Mouse (Mus musculus): ENCODE data around the gene Chit1. TPM values are rescaled to one million over a fixed set of nuclear protein-coding genes. Genes with fewer than 3 reads are reported as not detected.

The Chit1 gene
- polyA plus RNA-seq, 1 experiment from 2014 or later: 0.09 TPM

DNA sequence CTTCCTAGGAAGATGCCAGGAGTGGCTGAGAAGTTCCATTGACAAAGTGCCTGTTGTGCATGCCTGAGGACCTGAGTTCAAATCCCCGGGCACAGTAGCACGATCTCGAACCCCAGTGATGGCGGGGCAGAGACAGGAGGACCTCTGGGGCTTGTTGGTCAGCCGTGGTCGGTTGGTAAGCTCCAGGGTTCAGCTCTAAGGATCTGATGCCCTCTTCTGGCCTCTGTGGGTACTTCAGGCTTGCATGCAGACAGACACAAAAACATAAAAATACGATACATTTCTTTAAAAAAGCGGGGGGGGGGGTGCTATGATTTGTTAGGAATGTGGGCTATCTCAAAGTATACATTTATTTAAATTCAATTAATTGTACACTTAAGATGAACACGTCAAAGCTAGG, 11.2 kb downstream of the Chit1 start:
- ATAC-seq: no peak
- Histone ChIP-seq H3K36me3 (no peaks in the 10 kb centered on the region), H3K4me2 (replicated peaks) (no peak overlapping the region), H3K9me3 (no peaks in the 10 kb centered on the region), H3K27ac (no peak overlapping the region), H3K9ac (replicated peaks) (no peak overlapping the region), H3K4me1 (replicated peaks) (no peaks in the 10 kb centered on the region; the same call in 1 of the 2 replicates), H3K4me3 (replicated peaks) (no peak overlapping the region), H3K27me3 (no peaks in the 10 kb centered on the region)
- 53% methylated on average over 9 of the region's 9 CpGs for WGBS

DNA sequence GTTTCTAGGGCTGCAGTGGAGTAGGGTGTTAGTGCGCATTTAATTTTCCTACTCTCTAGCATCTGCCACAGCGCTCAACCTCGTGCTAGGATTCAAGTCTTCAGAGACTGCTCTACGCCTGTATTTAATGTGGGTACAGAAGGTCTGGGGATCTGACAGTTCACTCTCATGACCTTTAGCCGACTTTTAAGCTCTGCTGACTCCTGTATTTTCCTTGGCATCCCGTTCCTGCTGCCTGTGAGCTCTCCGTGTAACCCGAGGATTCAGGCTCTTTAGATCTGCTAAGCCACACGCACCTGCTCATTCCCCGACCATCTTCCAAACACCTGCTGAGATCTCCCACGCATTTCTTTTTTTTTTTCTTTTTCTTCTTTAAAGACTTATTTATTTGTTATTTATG, 22.3 kb downstream of the Chit1 start:
- Histone ChIP-seq H3K36me3 (no peaks in the 10 kb centered on the region), H3K27me3 (no peaks in the 10 kb centered on the region), H3K27ac (no peak overlapping the region), H3K4me1 (replicated peaks) (no peaks in the 10 kb centered on the region), H3K4me2 (replicated peaks) (no peak overlapping the region), H3K4me3 (replicated peaks) (no peak overlapping the region), H3K9me3 (0 out of 2 replicates have a peak, but pooled peaks cover 2% of the 10 kb centered on the region), H3K9ac (replicated peaks) (no peak overlapping the region)
- 61% methylated on average over 11 of the region's 11 CpGs for WGBS
- ATAC-seq: no peak

- H3K4me3 ChIP-seq (replicated peaks): no peak overlapping the region
- no peaks in the 10 kb centered on the region for H3K27me3 ChIP-seq
- no peak overlapping the region for H3K27ac ChIP-seq
- H3K4me1 ChIP-seq (replicated peaks): no peaks in the 10 kb centered on the region
- WGBS: 54% methylated on average over 3 of the region's 3 CpGs
- ATAC-seq: no peak
- H3K4me2 ChIP-seq (replicated peaks): no peak overlapping the region
- no peak overlapping the region for H3K9ac ChIP-seq (replicated peaks)
- no peaks in the 10 kb centered on the region for H3K36me3 ChIP-seq
- no peaks in the 10 kb centered on the region for H3K9me3 ChIP-seq
These were observed 25.3 kb downstream of the Chit1 start for GRCm38 (mm10) chr1:134136351-134136750.

- peaks cover 14% of the 10 kb centered on the region for H3K4me1 ChIP-seq (replicated peaks)
- 84% methylated on average over 9 of the region's 9 CpGs for WGBS
- no peak overlapping the region for H3K4me3 ChIP-seq (replicated peaks)
- no peak overlapping the region for H3K27ac ChIP-seq
- no peaks in the 10 kb centered on the region for H3K36me3 ChIP-seq
- no peak for ATAC-seq
- no peak overlapping the region for H3K9ac ChIP-seq (replicated peaks)
- no peak overlapping the region for H3K4me2 ChIP-seq (replicated peaks)
- H3K27me3 ChIP-seq: no peaks in the 10 kb centered on the region
- no peaks in the 10 kb centered on the region for H3K9me3 ChIP-seq
These were observed 27.4 kb downstream of the Chit1 start for GRCm38 (mm10) chr1:134138424-134138823.

DNA sequence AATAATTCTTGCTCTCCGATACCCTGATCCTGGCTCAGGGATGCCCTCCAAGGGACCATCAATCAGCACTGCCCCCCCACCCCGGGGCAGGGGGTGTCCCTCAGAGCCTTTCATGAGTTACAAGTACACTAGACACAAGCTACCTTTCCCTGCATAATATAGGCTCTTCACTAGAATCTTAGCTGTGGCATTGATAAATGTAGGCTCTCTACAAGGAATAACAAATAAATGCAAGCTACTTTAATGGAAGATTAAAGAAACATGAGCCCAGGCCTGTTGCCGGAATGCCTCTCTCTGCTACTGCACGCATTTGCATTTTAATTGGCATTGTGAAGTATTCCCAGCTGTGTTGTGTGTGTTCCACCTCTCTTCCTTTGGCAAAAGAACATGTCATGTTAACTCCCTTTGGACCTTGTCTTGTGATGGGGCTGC, 31.3 kb downstream of the Chit1 start:
- no peaks in the 10 kb centered on the region for H3K9me3 ChIP-seq
- 29% methylated on average over 4 of the region's 4 CpGs for WGBS
- no peaks in the 10 kb centered on the region for H3K27me3 ChIP-seq
- H3K9ac ChIP-seq (replicated peaks): no peak overlapping the region
- H3K4me2 ChIP-seq (replicated peaks): 0 out of 2 replicates have a peak overlapping the region, but pooled peaks have one; percentile 2
- H3K4me1 ChIP-seq (replicated peaks): peaks cover 18% of the 10 kb centered on the region
- peak; percentile 80 for ATAC-seq
- no peak overlapping the region for H3K4me3 ChIP-seq (replicated peaks)
- no peaks in the 10 kb centered on the region for H3K36me3 ChIP-seq
- peak overlapping the region; percentile 71 for H3K27ac ChIP-seq

DNA sequence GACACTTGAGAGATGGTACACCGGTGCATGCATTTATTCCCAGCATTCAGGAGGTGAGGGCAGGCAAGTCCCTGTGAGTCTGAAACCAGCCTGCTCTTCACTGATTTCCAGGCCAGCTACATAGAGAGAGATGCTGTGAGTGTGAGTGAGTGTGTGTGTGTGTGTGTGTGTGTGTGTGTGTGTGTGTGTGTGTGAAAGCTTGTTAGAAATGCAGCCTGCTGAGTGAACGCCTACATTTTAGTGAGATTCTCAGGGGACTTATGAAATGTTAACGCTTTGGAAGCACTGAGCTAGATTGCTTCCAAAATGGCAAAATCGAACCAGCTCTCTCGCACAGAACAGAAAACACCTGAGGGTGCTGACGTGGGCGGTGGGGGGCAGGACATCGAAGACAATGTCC, 35.0 kb downstream of the Chit1 start:
- Histone ChIP-seq H3K27me3 (0 out of 2 replicates have a peak, but pooled peaks cover 5% of the 10 kb centered on the region), H3K36me3 (no peaks in the 10 kb centered on the region), H3K4me2 (replicated peaks) (no peak overlapping the region), H3K4me1 (replicated peaks) (peaks cover 18% of the 10 kb centered on the region), H3K9ac (replicated peaks) (no peak overlapping the region), H3K9me3 (no peaks in the 10 kb centered on the region), H3K27ac (no peak overlapping the region), H3K4me3 (replicated peaks) (no peak overlapping the region)
- ATAC-seq: no peak
- WGBS: 88% methylated on average over 8 of the region's 8 CpGs

DNA sequence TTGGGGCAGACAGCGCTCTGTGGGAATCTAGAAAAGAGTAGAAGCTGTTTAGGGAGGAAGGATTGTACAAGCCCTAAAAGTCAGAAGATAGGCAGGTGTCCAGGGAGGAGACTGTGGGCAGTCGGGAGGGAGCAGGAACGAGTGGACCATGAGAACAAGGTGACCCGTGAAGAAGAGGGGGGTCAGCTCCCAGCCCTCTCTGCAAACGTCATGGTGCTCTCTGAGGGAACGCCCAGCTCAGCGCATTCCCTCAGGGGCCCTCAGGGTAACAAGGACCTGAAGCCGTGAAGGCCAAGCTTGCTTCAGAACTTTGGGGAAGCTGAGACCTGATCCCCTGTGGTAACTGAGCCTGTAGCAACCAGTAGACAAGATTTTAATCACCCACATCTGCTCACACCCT, 39.0 kb downstream of the Chit1 start:
- WGBS: 76% methylated on average over 8 of the region's 8 CpGs
- H3K9me3 ChIP-seq: no peaks in the 10 kb centered on the region
- ATAC-seq: no peak
- no peaks in the 10 kb centered on the region for H3K36me3 ChIP-seq
- H3K4me3 ChIP-seq (replicated peaks): no peak overlapping the region
- H3K4me1 ChIP-seq (replicated peaks): no peaks in the 10 kb centered on the region
- 0 out of 2 replicates have a peak, but pooled peaks cover 10% of the 10 kb centered on the region for H3K27me3 ChIP-seq
- no peak overlapping the region for H3K9ac ChIP-seq (replicated peaks)
- H3K27ac ChIP-seq: no peak overlapping the region
- H3K4me2 ChIP-seq (replicated peaks): no peak overlapping the region

- Histone ChIP-seq H3K27ac (no peak overlapping the region), H3K36me3 (no peaks in the 10 kb centered on the region), H3K4me2 (replicated peaks) (no peak overlapping the region), H3K4me3 (replicated peaks) (no peak overlapping the region), H3K4me1 (replicated peaks) (no peaks in the 10 kb centered on the region), H3K9ac (replicated peaks) (no peak overlapping the region), H3K27me3 (0 out of 2 replicates have a peak, but pooled peaks cover 10% of the 10 kb centered on the region), H3K9me3 (no peaks in the 10 kb centered on the region)
- 92% methylated on average over 9 of the region's 9 CpGs for WGBS
- ATAC-seq: no peak
These were observed 39.7 kb downstream of the Chit1 start for GRCm38 (mm10) chr1:134150745-134151144.

GRCm38 (mm10) chr1:134151655-134152412, 40.8 kb downstream of the Chit1 start:
- Histone ChIP-seq H3K4me2 (replicated peaks) (no peak overlapping the region), H3K36me3 (no peaks in the 10 kb centered on the region), H3K4me3 (replicated peaks) (no peak overlapping the region), H3K9me3 (no peaks in the 10 kb centered on the region), H3K4me1 (replicated peaks) (no peaks in the 10 kb centered on the region), H3K27ac (no peak overlapping the region), H3K9ac (replicated peaks) (no peak overlapping the region), H3K27me3 (0 out of 2 replicates have a peak, but pooled peaks cover 10% of the 10 kb centered on the region)
- whole genome bisulfite sequencing: 33% methylated on average over 13 of the region's 13 CpGs
- peak; percentile 88 for ATAC-seq

DNA sequence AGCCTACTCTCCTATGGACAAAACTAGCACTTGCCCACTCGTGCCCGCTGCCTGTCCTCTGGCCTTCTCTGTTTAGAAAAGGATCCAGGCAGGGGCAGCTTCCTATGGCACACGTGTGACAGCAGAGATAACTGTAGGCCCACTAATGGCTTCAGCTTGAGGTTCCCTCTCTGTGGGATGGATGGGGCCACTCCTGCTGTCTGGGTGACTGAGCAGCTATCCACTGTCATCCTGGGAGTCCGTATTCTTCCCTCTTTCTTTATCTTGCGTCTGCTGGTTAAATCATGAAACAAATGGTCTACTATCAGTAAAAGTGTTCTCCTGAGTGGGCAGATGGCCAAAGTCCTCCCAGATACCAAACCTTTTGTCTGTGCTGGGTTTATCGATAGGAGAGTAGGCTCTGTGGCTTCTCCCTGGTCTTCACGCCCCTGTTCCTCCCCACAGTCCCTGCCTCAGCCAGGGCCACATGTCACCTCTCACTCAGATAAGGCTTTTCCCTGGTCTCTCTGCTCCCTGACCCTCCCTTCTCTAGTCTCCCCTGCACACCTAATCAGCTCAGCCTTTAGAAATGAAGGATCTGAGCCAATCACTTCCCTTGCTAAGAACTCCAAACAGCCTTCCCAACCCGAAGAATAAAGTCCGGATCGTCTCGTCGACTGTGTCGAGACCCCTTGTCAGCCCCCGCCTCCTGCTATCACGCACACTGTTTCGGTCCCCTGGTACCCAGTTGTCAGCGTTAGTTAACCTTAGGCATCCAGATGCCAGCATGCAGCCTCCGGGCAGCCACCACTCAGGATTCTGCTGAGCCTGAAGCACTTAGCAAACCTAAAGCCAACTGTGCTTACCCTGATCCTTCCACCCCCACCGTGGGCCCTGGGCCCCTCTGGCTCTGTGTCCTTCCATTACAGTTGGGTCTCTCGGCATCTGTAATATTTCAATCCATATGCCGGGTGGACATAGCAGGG, 41.9 kb downstream of the Chit1 start:
- ATAC-seq: no peak
- Histone ChIP-seq H3K4me2 (replicated peaks) (no peak overlapping the region), H3K4me3 (replicated peaks) (no peak overlapping the region), H3K27ac (no peak overlapping the region), H3K9ac (replicated peaks) (no peak overlapping the region), H3K9me3 (no peaks in the 10 kb centered on the region), H3K27me3 (0 out of 2 replicates have a peak, but pooled peaks cover 10% of the 10 kb centered on the region), H3K36me3 (no peaks in the 10 kb centered on the region), H3K4me1 (replicated peaks) (no peaks in the 10 kb centered on the region)
- WGBS: 79% methylated on average over 21 of the region's 21 CpGs

- no peak overlapping the region for H3K4me2 ChIP-seq (replicated peaks)
- H3K36me3 ChIP-seq: no peaks in the 10 kb centered on the region
- H3K9ac ChIP-seq (replicated peaks): no peak overlapping the region
- H3K4me3 ChIP-seq (replicated peaks): no peak overlapping the region
- H3K27ac ChIP-seq: no peak overlapping the region
- 0 out of 2 replicates have a peak, but pooled peaks cover 10% of the 10 kb centered on the region for H3K27me3 ChIP-seq
- no peak for ATAC-seq
- peaks cover 3% of the 10 kb centered on the region; the same call in 1 of the 2 replicates for H3K9me3 ChIP-seq
- 88% methylated on average over 3 of the region's 3 CpGs for WGBS
- H3K4me1 ChIP-seq (replicated peaks): no peaks in the 10 kb centered on the region
These were observed 43.1 kb downstream of the Chit1 start for GRCm38 (mm10) chr1:134154121-134154520.

DNA sequence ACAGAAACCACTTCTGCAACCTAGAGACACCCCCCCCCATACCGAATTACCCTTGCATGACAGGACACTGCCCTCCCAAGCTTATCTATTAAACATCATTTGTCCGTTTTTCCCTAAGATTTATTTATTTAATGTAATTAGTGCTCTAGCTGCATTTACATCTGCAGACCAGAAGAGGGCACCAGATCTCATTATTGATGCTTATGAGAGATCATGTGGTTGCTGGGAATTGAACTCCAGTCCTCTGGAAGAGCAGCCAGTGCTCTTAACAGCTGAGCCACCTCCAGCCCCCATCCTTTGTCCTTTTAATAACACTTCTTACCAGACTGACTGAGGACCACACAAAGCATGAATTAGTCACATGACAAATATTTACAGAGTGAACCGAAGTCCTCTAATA, 43.6 kb downstream of the Chit1 start:
- Histone ChIP-seq H3K4me1 (replicated peaks) (no peaks in the 10 kb centered on the region), H3K9me3 (peaks cover 3% of the 10 kb centered on the region; the same call in 1 of the 2 replicates), H3K36me3 (no peaks in the 10 kb centered on the region), H3K4me3 (replicated peaks) (no peak overlapping the region), H3K27ac (no peak overlapping the region), H3K9ac (replicated peaks) (no peak overlapping the region), H3K27me3 (0 out of 2 replicates have a peak, but pooled peaks cover 10% of the 10 kb centered on the region), H3K4me2 (replicated peaks) (no peak overlapping the region)
- 56% methylated on average over 3 of the region's 3 CpGs for WGBS
- ATAC-seq: no peak
